Mouse (Mus musculus) embryonic facial prominence, embryonic 13.5 days (tissue): ENCODE measurements around the gene Actrt3. TPM values are rescaled to one million over a fixed set of nuclear protein-coding genes. Genes with fewer than 3 reads are reported as not detected.
A peak's percentile ranks its signal among the peaks of the same experiment; 100 is the strongest.

Source experiments
- ATAC-seq: fragments of 200-750 bp; cut with Nextera tagmentation; 2 replicates; pipeline ENCODE4 v1.8.0; 2017; ENCODE audit warnings: low read depth; ENCODE audit not compliant: insufficient number of reproducible peaks, insufficient read depth, low FRiP score, low TSS enrichment
- H3K27ac ChIP-seq: fragments of 300-500 bp; sonication (generic); 2 replicates; pipeline ENCODE4 v1.5.1; 2015; ENCODE audit warnings: moderate library complexity, mild to moderate bottlenecking, inconsistent platforms
- H3K27me3 ChIP-seq: fragments of 300-500 bp; sonication (generic); 2 replicates; pipeline ENCODE4 v1.6.1; 2015; ENCODE audit warnings: mild to moderate bottlenecking, inconsistent platforms
- H3K36me3 ChIP-seq: fragments of 300-500 bp; sonication (generic); 2 replicates; pipeline ENCODE4 v1.6.1; 2015; ENCODE audit warnings: mild to moderate bottlenecking, inconsistent platforms
- H3K4me1 ChIP-seq: fragments of 300-500 bp; sonication (generic); 2 replicates; pipeline ENCODE4 v1.6.1; 2015; ENCODE audit warnings: inconsistent platforms
- H3K4me2 ChIP-seq: fragments of 300-500 bp; sonication (generic); 2 replicates; pipeline ENCODE4 v1.6.1; 2015; ENCODE audit warnings: moderate library complexity, mild to moderate bottlenecking, inconsistent platforms
- H3K4me3 ChIP-seq: fragments of 300-500 bp; sonication (generic); 2 replicates; pipeline ENCODE4 v1.5.1; 2015; ENCODE audit warnings: mild to moderate bottlenecking, inconsistent platforms
- H3K9ac ChIP-seq: fragments of 300-500 bp; sonication (generic); 2 replicates; pipeline ENCODE4 v1.6.1; 2015; ENCODE audit warnings: mild to moderate bottlenecking, inconsistent platforms
- H3K9me3 ChIP-seq: fragments of 300-500 bp; sonication (generic); 2 replicates; pipeline ENCODE4 v1.6.1; 2016; ENCODE audit warnings: inconsistent platforms
- WGBS: fragments of 180-500 bp; shearing (Covaris S2); methylation state at CpG from one replicate; pipeline ENCODE4 v1.1.7; 2015; ENCODE audit warnings: mixed read lengths; 5-methylcytosine and 5-hydroxymethylcytosine counted together
- polyA plus RNA-seq: library from polyadenylated mRNA; unstranded; fragments of >200 nt; fragmentation: Nextera tagmentation; extraction: Ambion mirVana; gene quantifications from 2 replicates; pipeline ENCODE4 v1.2.1, GENCODE M21; 2015

Actrt3 gene
- 0.10 TPM in 1 of 2 replicates, not detected in the other for polyA plus RNA-seq

DNA sequence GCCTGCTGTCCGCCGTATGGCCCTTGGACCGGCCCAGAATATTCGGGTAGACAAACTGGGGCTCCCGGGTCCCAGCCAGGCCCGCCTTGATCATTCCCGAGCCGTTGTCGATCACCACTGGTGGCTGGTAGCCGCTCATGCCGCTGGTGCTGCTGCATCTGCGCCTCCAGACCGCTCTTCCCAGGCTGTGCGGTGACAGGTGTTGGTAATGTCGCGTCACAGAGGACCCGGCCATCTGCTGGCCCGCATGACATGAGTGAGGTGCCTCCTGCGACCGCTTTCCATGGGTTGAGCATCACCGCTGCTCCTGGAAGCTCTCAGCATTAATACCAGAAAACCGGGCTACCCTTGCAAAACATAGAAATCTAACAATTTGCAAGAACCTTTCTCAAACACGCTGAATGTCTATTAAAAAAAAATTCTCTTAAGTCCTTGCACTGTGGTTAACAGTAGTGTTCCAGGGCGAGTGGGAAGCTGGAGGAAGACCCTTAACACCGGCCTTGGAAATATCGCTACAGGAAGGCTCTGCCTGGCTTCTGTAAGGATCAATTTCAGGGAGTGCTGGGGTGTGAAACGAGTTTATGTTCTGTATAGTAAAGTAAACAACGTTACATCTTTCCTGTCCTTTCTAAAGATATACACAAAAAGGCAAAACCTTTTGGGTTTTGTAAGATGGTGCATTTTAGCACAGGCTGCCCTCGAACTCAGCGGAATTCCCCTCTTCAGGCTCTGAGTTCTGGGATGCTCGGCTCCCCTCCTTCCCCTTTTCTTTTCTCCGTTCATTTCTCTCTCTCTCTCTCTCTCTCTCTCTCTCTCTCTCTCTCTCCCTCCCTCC, at the start of gene Actrt3:
Gene Actrt3, minus strand, starts transcription at position 229 of the 835 bp plus-strand sequence.
- Histone ChIP-seq H3K9ac (peak within 1 kb of the TSS; percentile 70), H3K4me3 (peak within 1 kb of the TSS; percentile 88), H3K9me3 (no peaks in the 10 kb centered on the region), H3K4me1 (peaks cover 22% of the 10 kb centered on the region), H3K27ac (peak within 1 kb of the TSS; percentile 64), H3K4me2 (peak within 1 kb of the TSS; percentile 85), H3K36me3 (peaks cover 9% of the 10 kb centered on the region), H3K27me3 (peaks cover 12% of the 10 kb centered on the region; the same call in 1 of the 2 replicates)
- WGBS: under 1% methylated on average over 32 of the region's 32 CpGs
- ATAC-seq: no peak

GRCm38 (mm10) chr3:30648466-30648865, 48.7 kb upstream of the Actrt3 start:
- peaks cover 39% of the 10 kb centered on the region for H3K27me3 ChIP-seq
- H3K27ac ChIP-seq: no peak overlapping the region
- H3K4me1 ChIP-seq: peaks cover 22% of the 10 kb centered on the region
- WGBS: 96% methylated on average over 2 of the region's 2 CpGs
- H3K4me3 ChIP-seq: no peak overlapping the region
- no peaks in the 10 kb centered on the region for H3K9me3 ChIP-seq
- H3K36me3 ChIP-seq: no peaks in the 10 kb centered on the region
- H3K9ac ChIP-seq: no peak overlapping the region
- H3K4me2 ChIP-seq: no peak overlapping the region
- ATAC-seq: no peak

- Histone ChIP-seq H3K27me3 (peaks cover 39% of the 10 kb centered on the region), H3K9ac (peak within 1 kb of the TSS; percentile 68), H3K4me1 (peaks cover 22% of the 10 kb centered on the region), H3K4me3 (peak within 1 kb of the TSS; percentile 46), H3K4me2 (peak within 1 kb of the TSS; percentile 77), H3K9me3 (no peaks in the 10 kb centered on the region), H3K36me3 (no peaks in the 10 kb centered on the region), H3K27ac (no peak within 1 kb of the TSS)
- ATAC-seq: peak; percentile 72
- 3% methylated on average over 25 of the region's 25 CpGs for WGBS
Observed at GRCm38 (mm10) chr3:30647440-30648090, 47.8 kb upstream of the Actrt3 start, which contains the start of gene Lrrc34. Gene Lrrc34 (minus strand): TSS chr3:30647869.

DNA sequence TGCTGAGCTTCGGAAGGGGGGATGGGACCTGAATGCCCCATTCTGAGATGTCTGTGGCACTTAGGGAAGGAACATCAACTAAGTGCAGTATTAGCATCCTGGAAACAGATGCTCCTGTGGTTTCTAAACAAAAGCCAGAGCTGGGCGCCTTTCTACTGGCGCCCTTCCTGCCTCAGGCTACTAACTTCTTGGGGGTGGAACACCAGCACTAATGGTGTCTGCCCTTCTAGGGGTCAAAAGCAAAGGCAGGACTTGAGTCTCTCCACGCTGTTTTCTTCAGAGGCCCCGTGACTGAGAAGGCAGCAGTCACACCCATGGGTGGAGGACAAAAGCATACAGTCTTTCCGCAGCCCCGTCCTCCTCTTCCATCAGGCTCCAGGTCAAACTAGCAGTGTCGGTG, 47.0 kb upstream of the Actrt3 start:
- H3K27ac ChIP-seq: no peak overlapping the region
- no peak overlapping the region for H3K4me3 ChIP-seq
- H3K27me3 ChIP-seq: peaks cover 39% of the 10 kb centered on the region
- 26% methylated on average over 8 of the region's 8 CpGs for WGBS
- no peak overlapping the region for H3K9ac ChIP-seq
- ATAC-seq: no peak
- H3K9me3 ChIP-seq: no peaks in the 10 kb centered on the region
- H3K4me2 ChIP-seq: peak overlapping the region; percentile 77
- no peaks in the 10 kb centered on the region for H3K36me3 ChIP-seq
- H3K4me1 ChIP-seq: peaks cover 22% of the 10 kb centered on the region

- H3K27me3 ChIP-seq: peaks cover 17% of the 10 kb centered on the region
- H3K9me3 ChIP-seq: no peaks in the 10 kb centered on the region
- no peaks in the 10 kb centered on the region for H3K36me3 ChIP-seq
- no peak within 1 kb of the TSS for H3K4me3 ChIP-seq
- H3K4me2 ChIP-seq: no peak within 1 kb of the TSS
- WGBS: 69% methylated on average over 2 of the region's 2 CpGs
- peaks cover 10% of the 10 kb centered on the region for H3K4me1 ChIP-seq
- H3K9ac ChIP-seq: no peak within 1 kb of the TSS
- ATAC-seq: no peak
- no peak within 1 kb of the TSS for H3K27ac ChIP-seq
Observed at GRCm38 (mm10) chr3:30644207-30644606, 44.5 kb upstream of the Actrt3 start, which contains the start of gene Lrriq4. Gene Lrriq4 (plus strand): TSS chr3:30644507.

DNA sequence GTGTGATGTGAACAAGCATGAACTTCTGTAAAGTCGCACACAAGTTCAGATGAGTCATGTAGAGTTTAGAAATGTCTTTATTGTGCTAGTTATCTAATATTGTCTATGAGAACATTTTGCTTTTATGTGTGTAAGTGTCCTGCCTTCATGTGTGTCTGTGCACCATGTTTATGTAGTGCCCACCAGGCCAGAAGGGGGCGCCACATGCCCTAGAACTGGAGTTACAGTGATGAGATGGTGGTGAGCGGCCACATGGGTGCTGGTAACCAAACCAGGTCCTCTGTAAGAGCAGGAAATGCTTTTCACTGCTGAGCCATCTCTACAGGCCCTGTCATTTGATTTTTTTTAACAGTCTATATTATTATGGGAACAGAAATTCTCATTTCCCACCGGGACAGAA, 35.9 kb upstream of the Actrt3 start:
- no peak for ATAC-seq
- no peaks in the 10 kb centered on the region for H3K36me3 ChIP-seq
- H3K4me1 ChIP-seq: no peaks in the 10 kb centered on the region
- H3K27me3 ChIP-seq: no peaks in the 10 kb centered on the region
- WGBS: 82% methylated on average over 4 of the region's 4 CpGs
- no peak overlapping the region for H3K4me2 ChIP-seq
- H3K9me3 ChIP-seq: no peaks in the 10 kb centered on the region
- no peak overlapping the region for H3K9ac ChIP-seq
- no peak overlapping the region for H3K4me3 ChIP-seq
- no peak overlapping the region for H3K27ac ChIP-seq

DNA sequence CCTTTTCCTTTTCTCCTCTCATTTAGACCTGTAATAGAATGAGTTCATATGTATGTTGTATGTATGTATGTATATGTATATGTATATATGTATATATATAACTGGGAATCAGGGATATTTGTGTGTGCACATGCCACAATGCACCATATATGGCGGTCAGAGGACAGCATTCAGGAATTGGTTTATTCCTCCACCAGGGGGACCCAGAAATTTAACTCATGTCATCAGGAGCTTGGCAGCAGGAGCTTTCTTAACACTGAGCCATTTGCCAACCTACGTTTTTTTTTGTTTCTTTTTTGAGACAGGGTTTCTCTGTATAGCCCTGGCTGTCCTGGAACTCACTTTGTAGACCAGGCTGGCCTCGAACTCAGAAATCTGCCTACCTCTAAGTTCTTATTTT, 33.9 kb upstream of the Actrt3 start:
- H3K27ac ChIP-seq: no peak overlapping the region
- no peak overlapping the region for H3K4me2 ChIP-seq
- 57% methylated on average over 3 of the region's 3 CpGs for WGBS
- H3K4me3 ChIP-seq: no peak overlapping the region
- no peak for ATAC-seq
- no peak overlapping the region for H3K9ac ChIP-seq
- no peaks in the 10 kb centered on the region for H3K9me3 ChIP-seq
- H3K36me3 ChIP-seq: no peaks in the 10 kb centered on the region
- H3K27me3 ChIP-seq: no peaks in the 10 kb centered on the region
- H3K4me1 ChIP-seq: no peaks in the 10 kb centered on the region

GRCm38 (mm10) chr3:30620132-30620531, 20.4 kb upstream of the Actrt3 start:
- Histone ChIP-seq H3K9ac (no peak overlapping the region), H3K27ac (no peak overlapping the region), H3K36me3 (peaks cover 49% of the 10 kb centered on the region), H3K9me3 (no peaks in the 10 kb centered on the region), H3K27me3 (no peaks in the 10 kb centered on the region), H3K4me2 (no peak overlapping the region), H3K4me1 (no peaks in the 10 kb centered on the region), H3K4me3 (no peak overlapping the region)
- 75% methylated on average over 8 of the region's 8 CpGs for WGBS
- no peak for ATAC-seq

DNA sequence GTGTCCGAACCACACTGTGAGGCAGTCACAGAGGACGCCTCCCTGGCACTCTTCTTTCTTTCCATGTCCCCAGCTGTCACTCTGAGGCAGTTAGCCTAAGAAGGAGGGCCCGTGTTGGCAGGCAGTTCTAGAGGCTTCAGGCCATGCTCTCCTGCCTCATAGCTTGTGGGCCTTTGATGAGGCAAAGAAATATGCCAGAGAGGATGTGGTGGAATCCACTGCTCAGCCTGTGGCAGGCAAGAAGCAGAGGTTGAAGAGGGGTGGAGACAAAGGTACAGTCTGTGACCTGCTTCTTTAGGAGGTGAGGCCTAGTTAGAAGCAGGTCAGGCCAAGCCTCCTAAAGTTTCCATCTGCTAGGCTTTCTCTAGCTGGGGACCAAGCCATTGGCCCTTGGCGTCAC, 11.2 kb upstream of the Actrt3 start:
- Histone ChIP-seq H3K9me3 (no peaks in the 10 kb centered on the region), H3K27me3 (no peaks in the 10 kb centered on the region), H3K36me3 (peaks cover 70% of the 10 kb centered on the region), H3K9ac (no peak overlapping the region), H3K4me1 (peaks cover 3% of the 10 kb centered on the region; the same call in 1 of the 2 replicates), H3K4me3 (no peak overlapping the region), H3K4me2 (no peak overlapping the region), H3K27ac (no peak overlapping the region)
- 89% methylated on average over 4 of the region's 4 CpGs for WGBS
- no peak for ATAC-seq

DNA sequence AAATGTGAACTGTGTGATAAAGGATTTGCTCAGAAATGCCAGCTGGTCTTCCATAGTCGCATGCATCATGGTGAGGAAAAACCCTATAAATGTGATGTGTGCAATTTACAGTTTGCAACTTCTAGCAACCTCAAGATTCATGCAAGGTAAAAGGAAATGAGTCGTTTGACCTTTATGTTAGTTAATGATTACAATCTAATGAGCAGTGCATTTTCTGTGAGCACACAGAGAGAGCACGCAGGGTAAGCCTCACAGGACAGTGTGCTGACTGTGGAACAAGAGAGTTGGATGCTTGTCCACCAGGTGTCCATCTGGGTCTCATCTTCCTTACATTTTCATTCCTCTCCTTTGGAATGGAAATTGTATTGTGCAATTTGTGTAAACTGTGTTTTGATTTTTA, 9.3 kb upstream of the Actrt3 start:
- H3K27ac ChIP-seq: no peak overlapping the region
- H3K4me2 ChIP-seq: no peak overlapping the region
- 88% methylated on average over 3 of the region's 3 CpGs for WGBS
- no peak overlapping the region for H3K4me3 ChIP-seq
- peaks cover 7% of the 10 kb centered on the region; the same call in 1 of the 2 replicates for H3K4me1 ChIP-seq
- peaks cover 67% of the 10 kb centered on the region for H3K36me3 ChIP-seq
- no peaks in the 10 kb centered on the region for H3K9me3 ChIP-seq
- ATAC-seq: no peak
- no peak overlapping the region for H3K9ac ChIP-seq
- no peaks in the 10 kb centered on the region for H3K27me3 ChIP-seq

- no peak for ATAC-seq
- peak overlapping the region; percentile 88 for H3K4me3 ChIP-seq
Observed at GRCm38 (mm10) chr3:30603256-30603655, 3.5 kb upstream of the Actrt3 start.

More at GRCm38 (mm10) chr3:30603256-30603655, 3.5 kb upstream of the Actrt3 start:
- Histone ChIP-seq H3K9ac (peak overlapping the region; percentile 91), H3K27me3 (0 out of 2 replicates have a peak, but pooled peaks cover 7% of the 10 kb centered on the region), H3K36me3 (peaks cover 29% of the 10 kb centered on the region), H3K4me2 (peak overlapping the region; percentile 85), H3K27ac (no peak overlapping the region), H3K4me1 (peaks cover 25% of the 10 kb centered on the region), H3K9me3 (no peaks in the 10 kb centered on the region)
- 44% methylated on average over 10 of the region's 10 CpGs for WGBS
